Mouse (Mus musculus) adrenal gland, postnatal 36 days (tissue): ENCODE results near the gene Atp11a. TPM values are rescaled to one million over a fixed set of nuclear protein-coding genes. Genes with fewer than 3 reads are reported as not detected.

Experiments
- DNase-seq, 2 experiments: peaks; one replicate each; pipeline ENCODE4 v3.0.0; 2021; ENCODE audit warnings: mixed read lengths in 1 of 2
- total RNA-seq, 2 experiments: library from RNA; stranded (reverse); gene quantifications; 2 replicates each; pipeline ENCODE4 v1.2.3; 2021

Gene Atp11a
- total RNA-seq, 2 experiments from 2014 or later = 121 to 149 TPM

DNA sequence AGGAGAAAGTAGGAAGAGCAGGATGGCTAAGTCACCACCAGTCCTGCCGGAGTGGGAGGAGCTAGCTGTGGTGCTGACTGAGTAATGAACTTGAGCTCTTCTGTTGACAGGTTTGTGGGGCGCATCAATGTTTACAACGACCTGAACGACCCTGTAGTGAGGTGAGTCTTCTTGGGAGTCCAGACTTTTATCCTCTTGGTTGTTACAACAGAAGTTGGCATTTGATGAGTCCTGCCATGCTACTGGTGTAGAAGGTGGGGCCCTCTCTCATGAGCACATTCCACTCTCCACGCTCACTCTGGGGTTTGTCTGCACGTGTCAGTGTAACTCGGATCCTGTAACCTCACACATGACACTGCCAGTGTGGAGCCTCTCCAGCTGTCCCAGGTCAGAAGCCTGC lies 66.1 kb downstream of the Atp11a start:
- no peak for DNase-seq

DNA sequence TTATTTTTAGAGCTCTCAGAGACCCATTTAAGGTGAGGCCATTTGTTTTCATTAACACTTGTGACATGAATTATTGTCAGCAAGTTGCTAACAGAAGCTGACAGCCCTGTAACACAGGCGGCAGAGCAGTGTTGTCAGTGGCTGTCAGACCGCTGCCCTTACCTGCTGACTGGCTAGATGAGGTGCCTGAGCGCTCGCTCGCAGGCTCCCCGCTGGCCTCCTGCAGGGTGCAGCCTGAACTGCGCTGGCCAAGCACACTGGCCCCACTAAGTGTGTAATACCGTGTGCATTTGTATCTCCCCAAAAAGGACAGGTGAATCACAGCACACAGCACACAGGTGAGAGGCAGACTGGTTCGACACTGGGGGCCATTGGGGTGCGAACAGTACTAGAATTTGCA lies 67.7 kb downstream of the Atp11a start:
- no peak for DNase-seq

DNA sequence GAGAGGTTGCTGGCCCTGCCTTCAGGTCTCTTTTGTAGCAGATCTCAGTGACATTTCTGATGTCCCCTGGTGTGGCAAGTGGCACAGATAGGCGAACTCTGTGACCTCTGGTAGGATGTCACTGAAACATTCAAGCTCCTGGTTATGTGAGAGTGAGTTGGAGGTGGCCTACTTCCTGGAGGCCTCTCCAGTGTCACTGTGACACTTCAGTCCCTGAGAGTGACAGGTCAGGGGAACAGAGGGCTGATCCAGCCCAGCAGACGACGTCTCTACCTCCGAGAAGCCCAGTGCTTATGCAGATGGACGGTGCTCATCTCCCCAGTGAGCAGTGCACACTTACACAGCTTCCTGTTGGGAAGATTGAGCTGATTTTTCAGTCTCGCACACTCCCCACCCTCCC lies 68.4 kb downstream of the Atp11a start:
- DNase-seq = no peak

DNA sequence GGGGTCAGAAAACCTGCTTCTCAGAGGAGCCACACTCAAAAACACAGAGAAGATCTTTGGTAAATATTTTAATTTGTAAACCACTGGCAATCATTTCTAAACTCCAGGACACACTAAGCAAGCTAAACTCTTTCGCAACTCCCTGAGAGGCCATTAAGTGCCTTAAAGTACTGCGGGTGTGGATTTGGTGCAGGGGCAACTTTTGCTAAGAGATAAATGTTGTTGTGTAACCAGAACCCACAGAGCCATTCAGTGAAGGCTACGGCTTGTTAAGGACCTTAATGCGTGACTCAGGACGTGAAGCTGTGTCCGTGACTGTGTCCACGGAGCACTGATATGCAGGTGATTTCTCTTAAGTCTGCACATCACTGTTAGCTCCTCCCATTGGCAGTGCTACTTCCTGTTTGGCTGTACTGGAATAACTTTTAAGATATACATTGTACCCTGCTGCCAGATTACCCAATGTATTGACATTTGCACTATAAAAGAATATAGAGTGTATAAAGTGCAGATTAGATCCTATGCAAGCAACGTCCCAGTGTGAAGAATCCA lies 68.9 kb downstream of the Atp11a start:
- DNase-seq = no peak

DNA sequence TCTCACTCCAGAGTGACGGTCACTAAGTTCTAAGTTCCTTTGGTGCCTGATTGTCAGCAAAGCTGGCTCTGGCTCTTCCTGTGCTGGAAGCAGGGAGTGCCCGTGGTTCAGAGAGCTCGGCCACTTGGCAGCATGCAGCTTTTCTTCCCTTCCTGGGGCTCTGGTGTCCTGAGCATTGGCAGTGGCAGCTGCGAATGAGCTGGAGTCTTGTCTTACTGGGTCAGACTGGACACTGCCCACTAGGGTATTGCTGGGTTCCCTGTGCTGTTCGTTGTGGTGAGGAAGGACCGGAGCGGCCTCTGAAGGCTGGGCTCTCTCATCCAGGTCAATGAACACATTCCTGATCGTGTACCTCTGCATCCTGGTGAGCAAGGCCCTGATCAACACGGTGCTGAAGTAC lies 70.3 kb downstream of the Atp11a start:
- DNase-seq = peak in 1 of 2 experiments; percentile 15

DNA sequence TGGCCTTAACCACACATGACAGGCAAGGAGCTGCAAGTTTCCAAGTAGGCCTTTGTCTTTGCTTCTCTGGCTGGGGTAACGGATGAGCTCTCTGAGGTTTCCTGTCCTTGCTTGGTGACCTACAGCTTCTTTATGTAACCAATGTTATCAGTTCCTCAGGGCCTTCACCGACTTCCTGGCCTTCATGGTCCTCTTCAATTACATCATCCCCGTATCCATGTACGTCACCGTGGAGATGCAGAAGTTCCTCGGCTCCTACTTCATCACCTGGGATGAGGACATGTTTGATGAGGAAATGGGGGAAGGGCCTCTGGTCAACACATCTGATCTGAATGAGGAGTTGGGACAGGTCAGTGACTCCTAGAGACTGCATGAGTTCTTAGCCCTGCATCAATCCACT lies 71.5 kb downstream of the Atp11a start:
- DNase-seq = no peak

DNA sequence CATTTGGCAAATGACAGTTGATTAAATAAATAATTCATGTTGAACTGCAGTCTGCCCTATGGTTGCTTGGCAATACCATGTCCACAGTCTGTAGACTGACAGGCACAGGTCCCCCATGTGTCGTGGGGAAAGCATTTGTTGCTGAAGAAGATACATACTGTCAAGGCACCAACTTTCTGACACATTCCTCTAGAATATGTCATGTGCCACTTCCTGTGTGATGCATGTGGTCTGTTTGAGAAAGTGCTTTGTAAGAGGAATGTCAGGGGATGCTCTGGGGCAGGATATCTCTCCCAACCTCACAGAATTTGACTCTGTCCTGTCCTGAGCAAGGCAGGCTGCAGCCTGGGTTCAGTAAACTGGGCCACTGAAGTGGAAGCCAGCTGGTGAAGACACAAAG lies 72.6 kb downstream of the Atp11a start:
- no peak for DNase-seq

DNA sequence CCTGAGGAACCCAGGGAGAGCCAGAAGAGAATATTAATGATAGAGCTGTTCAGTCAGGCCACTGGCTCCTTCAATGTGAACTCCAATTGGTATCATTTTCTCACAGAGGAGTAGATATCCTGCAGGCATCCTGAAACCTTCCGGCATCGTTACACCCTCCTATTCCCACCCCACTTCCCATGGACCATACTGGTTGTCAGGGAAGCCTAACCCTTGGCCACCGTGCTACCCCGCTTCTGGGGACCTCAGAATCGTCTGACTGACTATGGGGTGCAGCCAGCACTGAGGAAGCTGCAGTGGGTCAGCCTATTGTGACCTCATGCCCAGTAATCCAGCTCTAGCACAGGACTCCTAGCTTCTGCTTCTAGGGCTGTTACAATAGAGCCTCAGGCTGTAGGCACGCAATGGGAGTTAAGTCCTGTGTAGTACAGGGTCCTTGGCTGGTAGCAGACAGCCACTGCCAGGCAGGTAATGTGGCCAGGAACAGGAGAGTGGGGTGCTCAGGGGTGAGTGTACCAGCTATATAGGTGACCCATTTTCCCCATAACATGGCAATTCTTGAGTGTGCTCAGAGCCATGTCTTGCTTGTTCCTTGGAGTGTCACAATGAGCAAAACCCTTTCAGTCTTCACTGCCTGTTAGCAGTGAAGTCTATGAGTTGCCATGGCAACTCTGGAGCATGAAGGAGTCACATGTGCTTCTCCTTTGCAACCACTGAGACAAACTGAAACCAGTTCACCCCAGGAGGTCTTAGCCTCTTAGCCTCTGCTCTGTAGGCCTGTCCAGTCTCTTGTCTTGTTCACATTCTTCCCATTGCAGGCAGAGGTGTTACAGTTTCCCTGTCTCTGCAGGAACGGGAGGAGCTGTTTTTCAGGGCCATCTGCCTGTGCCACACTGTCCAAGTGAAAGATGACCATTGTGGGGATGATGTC lies 75.1 kb downstream of the Atp11a start:
- DNase-seq = no peak

DNA sequence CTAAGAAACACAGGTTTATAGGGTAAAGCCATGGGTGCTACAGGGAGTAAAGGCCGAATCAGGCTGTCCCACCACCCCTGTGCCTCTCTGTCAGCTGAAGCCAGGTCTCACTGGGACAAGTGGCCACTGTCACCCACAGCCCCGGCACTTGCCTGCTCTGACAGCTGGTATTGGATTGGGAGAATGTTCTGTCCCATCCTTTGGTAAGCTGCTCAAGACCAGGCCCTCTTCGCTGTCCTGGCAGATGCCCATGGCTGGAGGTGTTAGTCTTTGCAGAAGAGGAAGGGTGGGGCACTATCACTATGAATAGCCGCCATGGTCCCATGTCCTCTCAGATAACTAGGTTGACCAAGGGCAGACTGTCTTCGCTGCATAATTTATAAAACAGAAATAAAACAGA lies 76.8 kb downstream of the Atp11a start:
- DNase-seq = no peak

DNA sequence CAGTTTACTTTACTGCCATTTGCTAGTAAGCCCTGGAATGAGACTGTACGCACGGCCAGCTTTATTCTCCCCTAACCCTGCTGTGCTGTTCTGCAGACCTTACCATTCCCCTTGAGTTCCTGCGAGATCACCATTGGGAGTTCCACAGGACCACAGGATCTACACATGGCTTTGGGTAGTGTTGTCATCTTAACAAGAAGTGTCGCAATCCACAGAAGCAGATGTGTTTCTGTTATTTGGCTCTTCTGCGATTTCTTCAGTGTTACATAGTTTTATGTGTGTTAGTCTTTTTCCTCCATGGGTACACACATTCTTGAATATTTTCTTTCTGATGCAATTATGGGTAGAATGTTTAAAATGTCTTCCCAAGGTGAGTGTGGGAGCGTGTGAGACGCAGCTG lies 84.0 kb downstream of the Atp11a start:
- DNase-seq = no peak

DNA sequence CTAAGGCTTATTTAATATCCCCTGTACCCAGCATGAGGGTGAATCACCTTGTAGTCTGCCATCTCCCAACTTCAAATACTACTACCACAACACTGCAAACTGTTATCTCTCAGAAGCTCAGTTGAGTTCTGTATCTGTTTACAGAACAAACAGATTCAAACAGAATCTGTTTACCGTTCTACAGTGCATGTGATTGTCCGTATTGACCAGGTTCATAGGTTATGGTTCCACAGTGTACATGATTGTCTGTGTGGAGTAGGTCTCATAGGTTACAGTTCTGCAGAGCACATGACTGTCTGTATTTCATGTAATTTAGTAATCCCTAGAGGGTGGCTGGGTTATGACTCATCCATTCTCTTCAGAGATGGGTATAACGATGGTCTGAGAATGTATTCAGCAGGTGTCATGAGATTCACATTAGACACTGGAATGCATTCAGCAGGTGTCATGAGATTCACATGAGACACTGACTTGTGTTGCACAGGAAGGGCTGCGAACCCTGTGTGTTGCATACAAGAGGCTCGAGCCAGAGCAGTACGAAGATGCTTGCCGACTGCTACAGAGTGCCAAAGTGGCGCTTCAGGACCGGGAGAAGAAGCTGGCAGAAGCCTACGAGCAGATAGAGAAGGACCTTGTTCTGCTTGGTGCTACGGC lies 85.7 kb downstream of the Atp11a start:
- DNase-seq = no peak

DNA sequence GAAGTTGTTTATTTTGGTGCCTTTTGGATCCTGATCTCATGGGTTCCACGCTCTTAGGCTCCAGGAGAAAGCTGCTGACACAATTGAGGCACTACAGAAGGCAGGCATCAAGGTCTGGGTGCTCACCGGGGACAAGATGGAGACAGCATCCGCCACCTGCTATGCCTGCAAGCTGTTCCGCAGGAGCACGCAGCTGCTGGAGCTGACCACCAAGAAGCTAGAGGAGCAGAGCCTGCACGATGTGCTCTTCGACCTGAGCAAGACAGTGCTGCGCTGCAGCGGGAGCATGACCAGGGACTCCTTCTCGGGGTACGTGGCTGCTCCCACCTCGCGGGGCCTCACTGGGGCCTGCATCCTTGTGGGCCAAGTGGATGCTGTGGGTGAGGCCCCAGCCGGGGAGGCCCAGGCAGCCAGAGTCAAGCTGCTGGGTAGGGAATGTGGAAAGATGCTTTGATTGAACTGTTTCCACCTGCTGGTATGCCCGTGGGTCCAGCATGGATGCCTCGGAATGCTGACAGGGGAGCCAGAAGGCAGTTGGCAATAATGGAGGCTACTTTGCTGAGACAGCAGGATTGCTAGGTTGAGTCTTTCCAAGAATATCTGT lies 87.6 kb downstream of the Atp11a start:
- DNase-seq = no peak

DNA sequence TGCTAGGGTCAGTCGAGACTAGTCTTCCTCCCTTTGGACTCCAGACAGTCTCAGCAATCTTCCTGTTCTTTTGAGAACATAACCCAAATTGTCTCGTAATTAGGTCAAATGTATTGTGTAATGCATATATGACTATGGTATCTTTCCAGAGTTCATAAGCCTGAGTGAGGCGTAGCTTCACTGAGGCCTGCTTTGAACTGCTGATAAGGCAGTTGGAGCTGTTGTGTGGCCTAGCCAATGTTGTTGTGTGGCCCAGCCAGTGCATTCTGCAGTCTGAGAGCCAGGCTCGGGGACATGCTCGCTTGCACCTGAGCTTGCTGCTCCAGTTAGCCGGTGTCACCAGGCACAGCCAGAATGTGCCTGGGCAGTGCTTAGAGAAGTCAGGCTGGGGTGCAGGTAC lies 89.6 kb downstream of the Atp11a start:
- DNase-seq = no peak

DNA sequence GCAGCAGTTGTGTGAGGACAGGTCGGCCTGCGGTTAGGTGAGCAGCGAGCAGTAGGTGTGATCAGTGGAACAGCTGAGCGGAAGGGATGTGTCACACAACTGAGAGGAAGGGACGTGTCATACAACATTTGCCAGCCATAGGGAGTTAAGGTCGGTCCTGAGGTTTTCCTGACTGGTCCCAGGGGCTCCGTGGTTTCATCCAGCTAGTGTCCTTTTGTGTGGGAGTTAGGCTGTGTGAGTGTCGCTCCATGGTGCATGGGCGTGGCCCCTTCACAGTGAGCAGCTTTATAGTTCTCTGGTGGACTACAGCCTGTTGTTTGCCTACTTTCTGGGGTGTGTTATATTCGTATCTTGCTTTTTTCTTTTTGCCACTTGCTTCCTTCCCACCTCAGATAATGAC lies 94.4 kb downstream of the Atp11a start:
- no peak for DNase-seq

DNA sequence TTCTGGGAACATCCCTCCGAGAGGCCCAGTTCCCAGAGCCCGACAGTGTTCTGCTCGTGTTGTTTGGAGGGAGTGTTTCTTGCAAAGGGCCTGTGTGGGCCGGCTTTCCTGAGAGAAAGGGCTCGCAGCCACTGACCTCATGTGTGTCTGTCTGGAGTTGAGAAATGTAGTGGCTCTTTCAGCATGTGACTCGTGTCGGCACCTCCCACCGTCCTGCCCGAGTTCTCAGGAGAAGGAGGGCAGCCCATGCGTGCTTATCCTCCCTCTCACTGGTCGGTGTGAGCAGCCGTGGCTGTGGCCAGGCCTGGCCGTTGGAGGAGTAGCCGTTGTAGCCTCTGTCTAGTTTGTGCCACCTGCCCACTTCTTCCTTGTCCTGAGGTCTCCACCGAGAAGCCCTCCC lies 99.2 kb downstream of the Atp11a start:
- DNase-seq = peak in 1 of 2 experiments; percentile 14

DNA sequence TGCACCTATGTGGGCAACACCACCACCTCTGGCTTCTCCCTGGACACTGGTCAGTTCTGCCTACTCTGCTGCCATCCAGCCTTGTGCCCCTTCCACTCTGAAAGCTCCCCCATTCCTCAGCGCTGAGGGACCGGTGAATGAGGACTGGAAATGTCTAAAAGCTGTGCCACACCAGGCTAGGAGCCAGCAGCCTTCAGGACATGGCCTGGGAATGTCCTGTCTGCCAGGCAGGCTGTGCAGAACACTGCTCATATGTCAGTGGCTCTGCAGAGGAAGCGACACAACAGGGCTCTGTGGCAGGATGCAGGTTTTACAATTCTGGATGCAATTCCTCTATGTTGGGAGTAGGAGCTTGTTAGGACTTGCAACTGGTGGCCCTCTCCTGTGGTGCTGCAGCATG lies 106.2 kb downstream of the Atp11a start:
- DNase-seq = no peak

DNA sequence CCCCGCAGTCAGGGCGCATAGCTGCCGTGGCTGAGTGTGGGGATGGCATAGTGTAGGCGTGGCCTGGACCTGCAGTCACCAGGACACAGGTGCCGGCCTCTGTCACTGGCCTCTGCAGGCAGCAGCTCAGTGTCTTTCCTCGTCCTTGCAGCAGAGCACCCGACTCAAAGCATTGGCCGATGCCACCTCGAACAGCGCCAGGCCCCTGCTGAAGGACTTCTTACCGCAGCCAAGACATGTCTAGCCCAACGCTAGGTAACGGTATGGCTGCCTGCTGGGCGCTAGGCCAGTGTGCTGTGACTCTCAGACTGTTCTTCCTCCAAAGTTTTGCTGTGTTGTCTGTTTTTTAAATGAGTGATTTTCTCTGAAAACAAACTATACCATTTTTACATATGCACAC lies 106.8 kb downstream of the Atp11a start:
- no peak for DNase-seq

DNA sequence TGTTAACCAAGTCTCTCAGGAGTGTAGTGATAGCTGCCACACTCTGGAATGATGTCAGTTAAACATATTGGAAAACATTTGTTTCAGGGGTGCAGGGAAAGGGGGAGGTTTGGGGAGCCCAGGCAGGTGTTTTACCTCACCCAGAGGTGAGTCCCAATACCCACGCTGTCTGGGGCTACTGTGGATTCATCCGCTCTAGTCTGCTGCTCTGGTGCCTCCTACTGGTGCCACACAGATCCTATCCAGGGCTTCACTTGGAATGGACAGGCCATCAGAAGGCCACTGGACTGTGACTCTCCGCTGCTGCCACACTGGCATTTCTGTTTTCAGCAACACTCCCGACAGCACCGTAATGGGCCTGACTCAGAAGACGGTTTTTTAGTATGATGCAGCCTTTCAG lies 109.0 kb downstream of the Atp11a start:
- no peak for DNase-seq

DNA sequence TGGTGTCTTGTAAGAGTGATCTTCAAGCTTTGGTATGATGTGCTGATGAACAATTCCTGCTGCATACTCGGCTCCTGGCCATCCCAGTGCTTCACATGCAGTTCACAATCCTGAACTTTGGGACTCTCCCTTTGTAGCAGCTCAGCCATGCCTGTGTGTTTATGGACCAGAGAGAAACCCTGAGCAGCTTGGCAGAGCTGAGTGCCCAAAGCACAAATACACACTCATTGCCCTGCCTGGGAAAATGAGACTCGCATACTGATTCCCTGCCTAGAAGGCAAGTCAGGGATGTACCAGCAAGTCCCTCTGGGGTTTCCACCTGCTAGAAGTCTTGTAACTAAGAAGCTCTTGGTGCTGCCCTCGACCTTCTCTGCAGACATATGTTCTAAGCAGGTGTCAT lies 112.8 kb downstream of the Atp11a start:
- DNase-seq = no peak

DNA sequence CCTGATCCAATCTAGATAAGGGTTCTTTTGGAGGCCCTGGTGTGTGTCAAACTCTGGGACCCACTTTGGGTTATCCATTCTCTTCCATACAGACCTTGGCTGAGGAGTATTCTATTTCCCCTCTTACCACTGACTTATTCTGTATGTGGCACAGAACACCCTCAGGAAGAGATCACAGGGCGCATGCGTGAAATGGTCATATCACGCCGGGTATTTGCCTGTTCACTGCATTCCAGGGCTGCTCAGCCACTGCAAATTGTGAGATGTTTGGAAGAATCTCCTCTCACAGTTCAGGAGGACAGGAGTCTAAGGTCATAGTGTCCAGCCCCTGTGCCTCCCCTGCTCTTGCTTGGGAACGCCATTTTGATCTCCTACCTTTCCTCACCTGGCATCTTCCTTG lies 113.8 kb downstream of the Atp11a start:
- DNase-seq = no peak

DNA sequence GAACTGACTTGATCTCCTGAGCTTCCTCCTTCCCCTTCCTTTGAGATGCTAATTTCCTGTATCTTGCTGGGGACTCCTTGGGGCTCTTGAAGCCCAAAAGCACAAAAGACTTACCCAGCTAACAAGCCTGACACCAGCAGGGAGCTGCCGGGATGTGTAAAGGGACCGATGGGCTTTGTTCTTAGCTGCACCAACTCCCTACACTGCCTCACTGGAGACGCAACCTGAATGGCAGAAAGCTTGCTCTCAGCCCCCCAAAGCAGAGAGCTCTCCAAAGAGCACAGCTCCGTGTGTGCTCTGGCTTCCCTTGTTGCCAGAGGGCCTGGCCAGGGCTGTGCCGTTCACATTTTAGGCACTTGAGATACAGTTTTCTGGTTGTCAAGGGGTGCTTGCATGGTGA lies 114.6 kb downstream of the Atp11a start:
- DNase-seq = no peak

DNA sequence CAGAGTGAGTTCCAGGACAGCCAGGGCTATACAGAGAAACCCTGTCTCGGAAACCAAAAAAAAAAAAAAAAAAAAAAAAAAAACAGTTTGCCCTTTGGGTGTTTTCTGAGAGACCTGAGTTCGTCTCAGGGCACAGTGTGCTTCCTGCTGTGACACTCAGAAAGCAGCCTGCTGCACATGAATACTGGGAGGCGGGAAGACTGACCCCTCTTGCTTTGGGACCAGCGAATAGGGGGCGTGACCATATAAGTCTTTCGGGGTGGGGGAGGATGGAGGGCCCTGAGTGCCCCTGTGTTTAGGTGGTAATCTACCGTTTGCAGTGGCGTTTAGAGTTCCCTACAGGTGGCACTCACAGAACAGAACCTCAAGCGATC lies 116.2 kb downstream of the Atp11a start:
- no peak for DNase-seq
